Mouse (Mus musculus): ENCODE results near the gene Uvrag. TPM values are rescaled to one million over a fixed set of nuclear protein-coding genes. Genes with fewer than 3 reads are reported as not detected.

The Uvrag gene
- polyA plus RNA-seq, 1 experiment from 2014 or later: 30.1 TPM

DNA sequence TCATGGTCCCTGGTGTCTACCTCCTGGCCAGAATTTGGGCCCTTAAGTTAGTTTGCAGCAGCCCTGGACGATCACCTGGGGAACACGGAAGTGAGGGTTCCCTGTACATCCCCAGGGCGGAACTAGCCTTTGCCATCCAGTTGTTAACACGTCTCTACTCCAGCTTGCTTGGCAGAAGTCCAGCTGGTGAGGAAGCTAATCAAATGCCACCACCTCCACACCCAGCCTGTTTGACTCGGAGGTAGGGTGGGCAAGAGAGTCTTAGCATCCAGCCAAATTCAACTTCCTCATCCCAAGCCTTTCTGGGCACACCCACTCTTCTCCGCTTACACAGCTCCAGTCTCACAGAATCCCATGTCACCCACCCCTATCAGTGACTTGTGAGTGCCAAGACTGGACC is 32.0 kb upstream of the Uvrag start:
- no peak overlapping the region for H3K27ac ChIP-seq
- H3K79me2 ChIP-seq (ENCODE audit: inconsistent target): no peaks in the 10 kb centered on the region
- H3K36me3 ChIP-seq (ENCODE audit: inconsistent target): no peaks in the 10 kb centered on the region
- WGBS (ENCODE audit: missing documents): 40% methylated on average over 6 of the region's 6 CpGs
- no peak overlapping the region for H3K4me3 ChIP-seq (ENCODE audit: inconsistent target)

DNA sequence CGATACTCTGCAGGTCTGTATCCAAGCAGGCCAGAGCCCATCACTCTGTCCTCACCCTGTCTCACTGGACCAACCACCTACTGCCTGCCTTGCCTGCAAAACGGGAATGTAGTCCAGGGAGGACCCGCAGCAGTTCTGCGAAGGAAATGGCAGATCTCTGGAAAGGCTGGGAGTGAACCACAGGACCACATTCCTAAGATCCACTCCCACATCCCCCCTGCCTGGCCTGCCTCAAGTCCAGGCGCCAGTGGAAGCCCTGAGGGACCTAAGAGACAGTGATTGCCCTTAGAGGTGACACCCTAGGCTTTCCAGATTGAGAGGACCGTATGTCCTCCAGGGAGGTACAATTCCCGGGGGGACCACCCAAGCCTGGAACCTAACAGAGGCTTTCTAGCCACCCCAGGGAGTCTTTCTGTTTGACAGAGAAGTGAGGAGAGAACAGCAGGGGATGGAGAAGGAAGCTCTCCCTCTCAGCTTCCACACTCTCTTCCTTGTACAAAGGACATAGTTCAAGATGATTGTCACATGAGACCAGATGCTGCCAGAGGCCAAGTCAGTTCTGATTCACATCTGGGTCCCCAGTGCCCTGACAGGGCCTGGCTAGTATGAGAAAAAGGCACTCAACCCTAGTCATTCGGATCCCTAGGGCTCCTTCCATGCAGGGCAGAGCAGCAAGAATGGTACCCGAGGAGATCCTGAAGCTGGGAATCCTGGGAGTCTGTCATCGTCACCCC is 31.0 kb upstream of the Uvrag start:
- Histone ChIP-seq H3K79me2 (ENCODE audit: inconsistent target) (no peaks in the 10 kb centered on the region), H3K36me3 (ENCODE audit: inconsistent target) (no peaks in the 10 kb centered on the region), H3K4me3 (ENCODE audit: inconsistent target) (no peak overlapping the region), H3K27ac (no peak overlapping the region)
- WGBS (ENCODE audit: missing documents): 94% methylated on average over 10 of the region's 10 CpGs

DNA sequence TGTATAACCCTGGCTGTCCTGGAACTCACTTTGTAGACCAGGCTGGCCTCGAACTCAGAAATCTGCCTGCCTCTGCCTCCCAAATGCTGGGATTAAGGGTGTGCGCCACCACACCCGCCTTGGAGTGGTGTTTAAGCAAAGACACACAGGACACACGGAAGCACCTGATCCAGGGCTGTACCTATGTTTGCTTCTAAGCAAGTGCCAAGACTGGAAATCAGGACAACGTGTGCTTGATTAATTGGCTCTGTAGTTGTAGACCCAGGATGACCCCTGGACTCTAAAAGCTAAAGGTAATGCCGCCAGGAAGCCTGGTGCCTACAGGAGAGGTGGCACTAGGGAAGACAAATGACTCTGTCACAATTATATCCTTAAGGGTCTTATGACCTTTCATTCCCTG is 29.6 kb upstream of the Uvrag start:
- 93% methylated on average over 5 of the region's 6 CpGs for WGBS (ENCODE audit: missing documents)
- Histone ChIP-seq H3K36me3 (ENCODE audit: inconsistent target) (no peaks in the 10 kb centered on the region), H3K4me3 (ENCODE audit: inconsistent target) (no peak overlapping the region), H3K27ac (no peak overlapping the region), H3K79me2 (ENCODE audit: inconsistent target) (no peaks in the 10 kb centered on the region)

DNA sequence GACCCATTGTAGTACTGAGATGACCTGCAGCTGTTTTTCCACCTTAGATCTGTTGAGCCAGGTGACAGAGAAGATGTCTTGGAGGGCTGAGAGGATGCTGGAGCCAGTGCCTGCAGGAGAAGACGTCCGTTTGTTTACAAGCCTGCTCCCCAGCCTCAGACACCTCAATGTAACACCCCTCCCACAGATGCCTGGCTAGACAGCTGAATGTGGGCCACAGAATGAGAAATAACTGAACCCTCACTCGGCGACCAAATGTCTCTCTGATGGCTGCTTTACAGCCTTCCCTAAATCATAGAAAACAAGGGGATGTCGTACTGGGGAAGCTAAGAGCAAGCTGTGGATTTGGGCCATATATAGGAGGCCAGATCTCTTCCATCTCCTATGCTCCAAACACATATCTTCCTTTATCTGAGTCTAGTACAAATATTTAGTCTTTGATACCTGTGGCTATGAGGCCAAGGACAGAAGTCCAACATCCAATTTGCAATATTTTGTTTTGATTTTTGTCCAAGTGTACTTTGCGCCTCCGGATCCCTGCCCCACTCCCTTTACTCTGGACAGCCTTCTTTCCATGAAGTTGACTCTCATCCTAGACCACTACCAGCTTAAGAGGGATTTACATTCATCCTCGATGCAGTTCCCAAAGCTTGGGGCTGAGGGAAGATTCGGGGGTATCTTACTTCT is 28.9 kb upstream of the Uvrag start:
- Histone ChIP-seq H3K27ac (no peak overlapping the region), H3K79me2 (ENCODE audit: inconsistent target) (no peaks in the 10 kb centered on the region), H3K4me3 (ENCODE audit: inconsistent target) (no peak overlapping the region), H3K36me3 (ENCODE audit: inconsistent target) (no peaks in the 10 kb centered on the region)
- 95% methylated on average over 9 of the region's 9 CpGs for WGBS (ENCODE audit: missing documents)

DNA sequence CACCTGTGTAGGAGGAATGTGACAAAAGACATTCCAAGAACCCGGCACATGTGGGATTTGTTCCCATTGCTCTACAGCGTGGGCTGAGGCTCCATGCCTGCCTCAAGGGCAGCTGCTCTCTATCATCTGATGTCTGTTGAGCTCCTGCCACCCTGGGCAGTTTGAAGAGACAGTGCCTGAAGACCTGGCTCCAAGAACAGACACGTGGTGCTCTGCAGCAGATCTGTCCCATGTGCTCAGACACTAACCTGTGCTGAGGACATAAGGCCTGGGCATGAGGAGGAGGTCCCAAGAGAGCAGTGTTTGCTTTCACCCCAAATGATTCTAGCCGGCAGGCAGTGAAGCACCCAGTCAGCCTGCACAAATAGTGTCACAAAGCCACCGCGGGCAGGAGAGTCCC is 27.8 kb upstream of the Uvrag start:
- no peaks in the 10 kb centered on the region for H3K79me2 ChIP-seq (ENCODE audit: inconsistent target)
- no peaks in the 10 kb centered on the region for H3K36me3 ChIP-seq (ENCODE audit: inconsistent target)
- H3K4me3 ChIP-seq (ENCODE audit: inconsistent target): no peak overlapping the region
- WGBS (ENCODE audit: missing documents): 86% methylated on average over 6 of the region's 6 CpGs
- H3K27ac ChIP-seq: no peak overlapping the region

DNA sequence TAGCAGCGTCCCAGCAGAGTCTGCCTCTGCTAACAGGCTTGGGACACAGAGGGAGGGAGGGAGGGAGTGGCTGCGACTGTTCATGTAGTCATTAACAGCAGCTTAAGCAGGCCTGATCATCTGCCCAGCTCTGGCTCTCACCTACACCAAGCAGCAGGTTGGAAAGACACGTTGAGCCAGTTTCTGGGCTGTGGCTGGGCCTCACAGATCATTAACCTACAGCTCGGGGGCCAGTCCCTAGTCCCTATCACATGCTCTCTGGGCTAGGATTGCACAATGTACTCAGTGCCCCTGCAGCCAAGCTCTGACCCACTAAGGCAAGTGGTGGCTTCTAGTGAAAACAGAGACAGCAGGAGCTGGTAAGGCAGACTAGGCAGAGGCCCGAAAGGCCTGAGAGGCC is 27.0 kb upstream of the Uvrag start:
- no peak overlapping the region for H3K4me3 ChIP-seq (ENCODE audit: inconsistent target)
- no peaks in the 10 kb centered on the region for H3K36me3 ChIP-seq (ENCODE audit: inconsistent target)
- 65% methylated on average over 5 of the region's 5 CpGs for WGBS (ENCODE audit: missing documents)
- H3K79me2 ChIP-seq (ENCODE audit: inconsistent target): no peaks in the 10 kb centered on the region
- H3K27ac ChIP-seq: no peak overlapping the region

DNA sequence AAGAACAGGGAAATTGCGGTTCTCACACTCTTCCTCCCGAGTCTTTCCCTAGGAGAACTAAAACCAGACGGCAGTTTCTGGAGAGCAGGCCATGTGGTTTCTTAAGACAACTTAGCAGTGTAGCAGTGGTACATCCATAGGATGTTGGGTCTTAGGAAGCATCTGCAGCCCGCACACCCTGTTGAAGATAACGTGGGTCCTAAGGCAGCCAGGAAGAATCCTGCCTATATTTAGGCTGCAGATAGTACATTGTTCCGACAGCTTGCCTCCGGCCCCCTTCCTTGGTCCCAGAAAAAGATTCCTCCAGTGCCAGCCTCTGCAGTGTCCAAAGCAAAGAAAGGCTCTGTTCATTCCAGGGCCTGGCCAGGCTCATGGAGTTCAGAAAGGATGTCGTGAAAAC is 25.2 kb upstream of the Uvrag start:
- Histone ChIP-seq H3K4me3 (ENCODE audit: inconsistent target) (no peak overlapping the region), H3K36me3 (ENCODE audit: inconsistent target) (no peaks in the 10 kb centered on the region), H3K27ac (no peak overlapping the region), H3K79me2 (ENCODE audit: inconsistent target) (no peaks in the 10 kb centered on the region)
- 81% methylated on average over 8 of the region's 8 CpGs for WGBS (ENCODE audit: missing documents)

DNA sequence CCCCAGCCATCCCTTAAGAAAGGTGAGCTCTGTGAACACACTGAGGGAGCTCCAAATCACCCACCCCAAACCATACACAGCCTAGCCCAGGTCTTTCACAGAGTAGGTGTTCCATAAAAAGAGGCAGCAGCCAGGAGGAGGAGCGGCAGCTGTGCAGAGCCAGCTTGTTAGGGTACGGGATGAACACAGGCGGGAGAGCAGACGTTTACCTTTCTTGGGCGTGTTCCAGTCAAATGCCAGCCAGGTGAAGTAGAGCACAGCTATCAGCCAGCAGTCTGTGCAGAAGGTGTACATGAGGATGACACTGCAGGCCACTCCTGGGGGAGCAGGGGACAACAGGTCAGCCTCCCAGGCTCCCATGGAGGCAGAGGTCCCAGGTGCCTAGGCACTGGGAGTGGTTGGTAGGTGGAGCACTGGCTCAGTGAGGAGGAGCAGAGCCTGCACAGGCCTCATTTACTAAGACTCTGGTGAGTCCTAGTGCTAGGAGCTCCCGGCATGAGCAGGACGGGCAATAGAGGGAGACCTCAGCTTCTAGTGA is 24.0 kb upstream of the Uvrag start:
- H3K27ac ChIP-seq: no peak overlapping the region
- WGBS (ENCODE audit: missing documents): 90% methylated on average over 7 of the region's 7 CpGs

DNA sequence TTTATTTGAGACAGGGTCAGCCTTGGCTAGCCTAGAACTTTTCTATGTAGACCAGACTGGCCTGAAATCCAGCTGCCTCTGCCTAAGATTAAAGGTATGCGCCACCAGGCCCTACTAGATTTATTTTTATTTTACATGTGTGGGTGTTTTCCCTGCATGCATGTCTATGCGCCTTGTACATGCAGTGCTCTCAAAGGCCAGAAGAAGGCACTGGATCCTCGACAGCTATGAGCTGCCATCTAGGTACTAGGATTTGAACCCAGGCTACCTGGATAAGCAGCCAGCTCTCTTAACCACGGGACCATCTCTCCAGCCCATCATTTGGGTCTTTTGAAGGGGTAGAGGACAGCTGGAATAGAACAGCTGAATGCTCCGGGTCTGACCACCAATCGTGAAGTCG is 21.5 kb upstream of the Uvrag start:
- Histone ChIP-seq H3K27ac (no peak overlapping the region), H3K36me3 (ENCODE audit: inconsistent target) (no peaks in the 10 kb centered on the region), H3K4me3 (ENCODE audit: inconsistent target) (no peak overlapping the region), H3K79me2 (ENCODE audit: inconsistent target) (no peaks in the 10 kb centered on the region)
- WGBS (ENCODE audit: missing documents): 98% methylated on average over 7 of the region's 7 CpGs

More for the DNA sequence above, 24.0 kb upstream of the Uvrag start:
- Histone ChIP-seq H3K4me3 (ENCODE audit: inconsistent target) (no peak overlapping the region), H3K36me3 (ENCODE audit: inconsistent target) (no peaks in the 10 kb centered on the region), H3K79me2 (ENCODE audit: inconsistent target) (no peaks in the 10 kb centered on the region)

DNA sequence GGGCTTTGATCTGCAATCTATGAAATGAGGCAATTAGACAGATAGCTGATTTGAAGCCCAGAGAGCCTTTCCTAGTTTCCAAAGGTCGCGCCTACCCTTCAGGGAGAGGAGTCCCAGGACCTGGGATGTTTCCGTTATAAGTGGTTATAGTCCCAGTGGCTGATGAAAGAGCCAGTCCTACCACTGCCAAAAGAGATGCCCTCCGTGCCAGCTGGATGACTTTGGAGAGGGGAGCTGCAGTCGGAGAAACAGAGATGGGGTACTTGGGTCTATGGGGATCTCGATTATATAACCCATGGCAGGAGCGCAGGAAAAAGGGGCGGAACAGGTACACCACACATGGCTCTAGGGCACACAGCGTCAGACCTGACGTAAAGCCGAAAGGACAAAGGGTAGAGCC is 21.0 kb upstream of the Uvrag start:
- Histone ChIP-seq H3K79me2 (ENCODE audit: inconsistent target) (no peaks in the 10 kb centered on the region), H3K27ac (no peak overlapping the region), H3K36me3 (ENCODE audit: inconsistent target) (no peaks in the 10 kb centered on the region), H3K4me3 (ENCODE audit: inconsistent target) (no peak overlapping the region)
- 99% methylated on average over 11 of the region's 11 CpGs for WGBS (ENCODE audit: missing documents)

DNA sequence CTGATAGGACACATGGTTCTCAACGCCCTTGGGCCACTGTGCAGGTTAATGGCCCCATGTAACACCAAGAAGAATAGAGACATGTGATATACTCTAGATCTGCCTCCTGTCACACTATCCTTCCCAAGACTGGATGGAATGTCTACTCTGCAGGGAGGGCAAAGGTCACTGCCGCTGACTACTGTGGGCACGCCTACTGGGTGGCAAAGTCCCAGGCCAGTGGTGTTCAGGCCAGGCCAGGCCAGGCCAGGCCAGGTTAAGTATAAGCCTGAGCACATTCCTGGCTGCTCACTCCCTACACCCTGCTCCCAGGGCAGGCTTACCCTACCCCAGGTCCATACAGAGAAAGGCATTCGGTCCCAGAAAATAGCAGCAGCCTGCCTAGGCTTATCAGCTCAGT is 20.6 kb upstream of the Uvrag start:
- H3K79me2 ChIP-seq (ENCODE audit: inconsistent target): no peaks in the 10 kb centered on the region
- H3K27ac ChIP-seq: no peak overlapping the region
- H3K36me3 ChIP-seq (ENCODE audit: inconsistent target): no peaks in the 10 kb centered on the region
- WGBS (ENCODE audit: missing documents): 89% methylated on average over 4 of the region's 4 CpGs
- no peak overlapping the region for H3K4me3 ChIP-seq (ENCODE audit: inconsistent target)

DNA sequence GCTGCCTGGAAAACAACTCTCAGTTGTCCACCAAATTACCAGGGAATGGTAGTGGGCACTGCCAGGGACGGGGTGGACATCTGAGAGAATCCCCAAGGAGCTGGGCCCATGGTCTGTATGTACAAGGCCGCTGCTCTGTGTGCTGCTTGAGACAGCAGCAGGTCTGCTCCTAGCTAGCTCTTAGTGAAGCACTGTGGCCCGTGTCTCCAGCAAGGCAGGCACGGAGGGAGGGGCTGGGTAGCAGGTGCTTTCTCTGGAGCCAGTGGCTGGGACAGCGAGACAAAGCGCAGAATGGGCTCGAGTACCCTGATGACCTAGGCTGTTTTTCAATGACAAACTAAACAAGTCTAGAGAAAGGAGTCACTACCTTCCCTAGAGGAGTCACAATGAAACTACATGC is 20.1 kb upstream of the Uvrag start:
- Histone ChIP-seq H3K4me3 (ENCODE audit: inconsistent target) (no peak overlapping the region), H3K27ac (no peak overlapping the region), H3K36me3 (ENCODE audit: inconsistent target) (no peaks in the 10 kb centered on the region), H3K79me2 (ENCODE audit: inconsistent target) (no peaks in the 10 kb centered on the region)
- 97% methylated on average over 7 of the region's 7 CpGs for WGBS (ENCODE audit: missing documents)

DNA sequence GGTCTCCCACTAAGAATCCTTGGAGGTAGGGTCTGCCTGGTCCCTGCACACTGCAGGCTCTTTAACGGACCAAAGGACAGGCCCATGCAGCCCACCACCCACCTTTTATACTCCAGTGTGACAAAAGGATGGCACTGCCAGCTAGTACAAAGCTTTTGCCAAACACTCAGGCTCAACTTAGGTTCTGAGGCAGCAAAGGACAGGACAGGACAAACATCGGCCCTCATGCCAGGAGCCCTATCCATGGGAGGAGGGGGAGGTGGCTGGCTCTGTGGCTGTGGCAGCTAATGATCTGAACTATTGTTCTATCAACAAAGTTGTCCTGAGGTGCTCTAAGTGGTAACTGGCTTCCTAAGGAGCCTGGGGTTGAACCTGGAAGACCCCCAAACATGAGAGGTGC is 18.5 kb upstream of the Uvrag start:
- H3K79me2 ChIP-seq (ENCODE audit: inconsistent target): no peaks in the 10 kb centered on the region
- H3K4me3 ChIP-seq (ENCODE audit: inconsistent target): no peak overlapping the region
- 100% methylated on average over 2 of the region's 2 CpGs for WGBS (ENCODE audit: missing documents)
- H3K36me3 ChIP-seq (ENCODE audit: inconsistent target): no peaks in the 10 kb centered on the region
- no peak overlapping the region for H3K27ac ChIP-seq

DNA sequence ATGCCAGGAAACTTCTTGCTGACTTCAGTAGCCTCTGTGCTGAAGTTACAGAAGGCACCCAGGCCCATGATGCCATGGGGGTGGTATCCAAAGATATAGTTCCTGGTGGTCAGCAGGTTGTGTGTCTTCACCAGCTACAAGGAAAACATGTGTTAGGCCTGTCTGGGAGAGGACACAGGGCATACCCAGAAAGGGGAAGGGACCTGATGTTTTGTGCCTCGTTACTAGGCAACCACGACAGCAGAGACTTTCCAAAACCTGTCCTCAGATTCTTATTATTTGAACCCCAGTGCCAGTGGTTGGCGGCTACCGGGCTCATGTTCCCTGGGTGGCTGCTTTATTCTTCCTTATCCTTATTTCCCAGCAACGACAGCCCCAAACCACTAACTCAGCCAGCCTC is 18.0 kb upstream of the Uvrag start:
- H3K79me2 ChIP-seq (ENCODE audit: inconsistent target): no peaks in the 10 kb centered on the region
- WGBS (ENCODE audit: missing documents): 6% methylated on average over 5 of the region's 5 CpGs
- no peaks in the 10 kb centered on the region for H3K36me3 ChIP-seq (ENCODE audit: inconsistent target)
- H3K4me3 ChIP-seq (ENCODE audit: inconsistent target): no peak overlapping the region
- no peak overlapping the region for H3K27ac ChIP-seq

DNA sequence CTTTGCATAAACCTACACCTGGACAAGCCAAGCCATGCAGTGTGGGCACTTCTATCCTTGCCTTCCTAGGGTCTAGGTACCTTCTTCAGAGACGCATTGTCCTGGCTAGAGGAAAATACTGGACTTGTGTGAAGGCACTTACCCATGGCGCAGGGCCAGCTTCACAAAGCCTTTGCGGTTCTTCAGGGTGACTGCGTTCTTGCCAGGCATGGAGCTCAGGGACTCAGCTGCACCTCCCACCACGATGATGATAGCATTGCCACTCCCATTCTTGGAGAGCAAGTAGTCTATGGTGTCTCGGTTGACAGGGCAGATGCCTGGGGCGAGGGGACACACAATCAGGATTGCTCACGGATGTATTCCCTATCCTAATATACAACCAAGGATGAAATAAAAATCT is 17.1 kb upstream of the Uvrag start:
- Histone ChIP-seq H3K4me3 (ENCODE audit: inconsistent target) (no peak overlapping the region), H3K36me3 (ENCODE audit: inconsistent target) (no peaks in the 10 kb centered on the region), H3K27ac (no peak overlapping the region), H3K79me2 (ENCODE audit: inconsistent target) (no peaks in the 10 kb centered on the region)
- WGBS (ENCODE audit: missing documents): 93% methylated on average over 8 of the region's 8 CpGs

All from macrophage (primary cell).